In genomic region chr2:170017926-170018325, GRCm38 (mm10) we compare ENCODE assay signal across 16 mouse cellular contexts.
"Had no signal": no experiment of that assay in that cellular context is flagged by ENCODE, and none has a peak within 500 bp of the region (broad histone marks: within the 10 kb centered on the region; RNA-seq: fewer than 3 reads in every experiment).

No protein-coding gene starts in this region.

- H3K27ac ChIP-seq: liver, embryonic 15.5 days; macrophage; midbrain, embryonic 13.5 days; neural tube, embryonic 12.5 days; stomach, embryonic 15.5 days; stomach, postnatal 0 days had no signal

- H3K4me1 ChIP-seq: liver, embryonic 15.5 days; megakaryocyte, embryonic 14.5 days; neural tube, embryonic 12.5 days; stomach, embryonic 15.5 days had no signal

- H3K27me3 ChIP-seq: liver, embryonic 15.5 days; megakaryocyte, embryonic 14.5 days; midbrain, embryonic 13.5 days; midbrain, embryonic 15.5 days; neural tube, embryonic 12.5 days; stomach, embryonic 15.5 days had no signal

- H3K9me3 ChIP-seq: liver, embryonic 15.5 days; midbrain, embryonic 13.5 days; midbrain, embryonic 15.5 days; neural tube, embryonic 12.5 days; stomach, embryonic 15.5 days had no signal

- H3K4me2 ChIP-seq: liver, embryonic 15.5 days; midbrain, embryonic 11.5 days; midbrain, embryonic 13.5 days; midbrain, embryonic 15.5 days; neural tube, embryonic 12.5 days; stomach, embryonic 15.5 days had no signal

- H3K36me3 ChIP-seq: liver, embryonic 15.5 days; midbrain, embryonic 13.5 days; midbrain, embryonic 15.5 days; neural tube, embryonic 12.5 days; stomach, embryonic 15.5 days had no signal

- ATAC-seq: liver, postnatal 0 days; midbrain, embryonic 15.5 days had no signal

- H3K4me3 ChIP-seq: liver, embryonic 15.5 days; megakaryocyte, embryonic 14.5 days; midbrain, embryonic 13.5 days; midbrain, embryonic 15.5 days; neural tube, embryonic 12.5 days; stomach, embryonic 15.5 days had no signal

- H3K9ac ChIP-seq: liver, embryonic 15.5 days; liver, postnatal 0 days; midbrain, embryonic 13.5 days; midbrain, embryonic 15.5 days; neural tube, embryonic 12.5 days; stomach, embryonic 15.5 days had no signal

- DNase-seq: liver, postnatal 0 days; lung, adult 2 months; lung, postnatal 10 days; right cerebral cortex, postnatal 14 days; thymus, adult 2 months; thymus, postnatal 25 days; thymus, postnatal 4 days had no signal
